Mouse (Mus musculus) limb, embryonic 11.5 days (tissue): ENCODE results near the gene Chst11. TPM values are rescaled to one million over a fixed set of nuclear protein-coding genes. Genes with fewer than 3 reads are reported as not detected.

ENCODE experiments used
- ATAC-seq: fragments of 200-750 bp; cut with Nextera tagmentation; 2 replicates; pipeline ENCODE4 v1.8.0; 2017; ENCODE audit warnings: low read depth; ENCODE audit not compliant: insufficient number of reproducible peaks, low FRiP score, low TSS enrichment
- DNase-seq: peaks from one replicate; pipeline ENCODE4 v3.0.0-alpha.2; 2015; ENCODE audit warnings: low spot score
- H3K27ac ChIP-seq: fragments of 300-500 bp; sonication (generic); replicated peaks from 2 replicates; pipeline ENCODE4 v1.5.1; 2014; ENCODE audit warnings: low read depth, mild to moderate bottlenecking, low read length
- H3K27me3 ChIP-seq: fragments of 300-500 bp; sonication (generic); 2 replicates; pipeline ENCODE4 v1.6.1; 2014; ENCODE audit warnings: mild to moderate bottlenecking, low read length, mixed read lengths; ENCODE audit not compliant: control insufficient read depth, insufficient read depth
- H3K36me3 ChIP-seq: fragments of 300-500 bp; sonication (generic); 2 replicates; pipeline ENCODE4 v1.6.1; 2014; ENCODE audit warnings: mild to moderate bottlenecking, low read length, moderate library complexity, mixed read lengths; ENCODE audit not compliant: control insufficient read depth, insufficient read depth
- H3K4me1 ChIP-seq: fragments of 300-500 bp; sonication (generic); 2 replicates; pipeline ENCODE4 v1.6.1; 2014; ENCODE audit warnings: low read length, mixed read lengths; ENCODE audit not compliant: control insufficient read depth, insufficient read depth
- H3K4me2 ChIP-seq: fragments of 300-500 bp; sonication (generic); 2 replicates; pipeline ENCODE4 v1.6.1; 2014; ENCODE audit warnings: low read depth, mild to moderate bottlenecking, moderate library complexity; ENCODE audit not compliant: severe bottlenecking
- H3K4me3 ChIP-seq: fragments of 300-500 bp; sonication (generic); 2 replicates; pipeline ENCODE4 v1.5.1; 2014; ENCODE audit warnings: low read depth, low read length
- H3K9ac ChIP-seq: fragments of 300-500 bp; sonication (generic); 2 replicates; pipeline ENCODE4 v1.6.1; 2014; ENCODE audit warnings: mild to moderate bottlenecking, low read length
- H3K9me3 ChIP-seq: fragments of 300-500 bp; sonication (generic); 2 replicates; pipeline ENCODE4 v1.6.1; 2016; ENCODE audit warnings: low read length; ENCODE audit not compliant: control insufficient read depth
- WGBS: fragments of 180-500 bp; shearing (Covaris S2); extraction: QIAGEN DNeasy Blood & Tissue Kit; methylation state at CpG from one replicate; pipeline ENCODE4 v1.1.7; 2014; 5-methylcytosine and 5-hydroxymethylcytosine counted together
- polyA plus RNA-seq: library from polyadenylated mRNA; unstranded; fragments of >200 nt; fragmentation: Nextera tagmentation; extraction: Ambion mirVana; gene quantifications from 2 replicates; pipeline ENCODE4 v1.2.1, GENCODE M21; 2014

The Chst11 gene
- polyA plus RNA-seq, 1 experiment from 2014 or later = 3.0 TPM

- ATAC-seq (no peak), DNase-seq (no peak)
- Histone ChIP-seq H3K4me2 (no peak overlapping the region), H3K36me3 (no peaks in the 10 kb centered on the region), H3K4me1 (peaks cover 21% of the 10 kb centered on the region), H3K9ac (no peak overlapping the region), H3K27ac (no peak overlapping the region), H3K4me3 (no peak overlapping the region), H3K27me3 (no peaks in the 10 kb centered on the region), H3K9me3 (no peaks in the 10 kb centered on the region)
- WGBS = 59% methylated on average over 12 of the region's 12 CpGs
These were observed 95.0 kb downstream of the Chst11 start for GRCm38 (mm10) chr10:83080275-83080741.

GRCm38 (mm10) chr10:83080930-83081329 is 95.6 kb downstream of the Chst11 start:
- no peaks in the 10 kb centered on the region for H3K36me3 ChIP-seq
- WGBS = 21% methylated on average over 10 of the region's 10 CpGs

GRCm38 (mm10) chr10:83083946-83084345 is 98.6 kb downstream of the Chst11 start:
- no peak overlapping the region for H3K4me2 ChIP-seq

More at GRCm38 (mm10) chr10:83080930-83081329, 95.6 kb downstream of the Chst11 start:
- Histone ChIP-seq H3K4me3 (no peak overlapping the region), H3K9ac (no peak overlapping the region), H3K9me3 (no peaks in the 10 kb centered on the region), H3K27ac (no peak overlapping the region), H3K4me1 (peaks cover 21% of the 10 kb centered on the region), H3K27me3 (no peaks in the 10 kb centered on the region), H3K4me2 (no peak overlapping the region)
- no peak for ATAC-seq
- DNase-seq = no peak

GRCm38 (mm10) chr10:83088318-83088717 is 103.0 kb downstream of the Chst11 start:
- ATAC-seq (peak; percentile 51; the same call in 1 of the 2 replicates), DNase-seq (no peak)
- H3K27me3 ChIP-seq = no peaks in the 10 kb centered on the region
- H3K36me3 ChIP-seq = no peaks in the 10 kb centered on the region
- peaks cover 19% of the 10 kb centered on the region for H3K4me1 ChIP-seq
- no peak overlapping the region for H3K27ac ChIP-seq
- no peak overlapping the region for H3K9ac ChIP-seq
- H3K9me3 ChIP-seq = no peaks in the 10 kb centered on the region
- H3K4me3 ChIP-seq = no peak overlapping the region
- no peak overlapping the region for H3K4me2 ChIP-seq
- 24% methylated on average over 7 of the region's 7 CpGs for WGBS

More at GRCm38 (mm10) chr10:83083946-83084345, 98.6 kb downstream of the Chst11 start:
- Histone ChIP-seq H3K9me3 (no peaks in the 10 kb centered on the region), H3K36me3 (no peaks in the 10 kb centered on the region), H3K9ac (no peak overlapping the region), H3K27me3 (no peaks in the 10 kb centered on the region), H3K27ac (no peak overlapping the region), H3K4me3 (no peak overlapping the region), H3K4me1 (peaks cover 26% of the 10 kb centered on the region)
- 55% methylated on average over 9 of the region's 9 CpGs for WGBS
- DNase-seq (no peak), ATAC-seq (no peak)

- Histone ChIP-seq H3K4me3 (no peak overlapping the region), H3K27me3 (no peaks in the 10 kb centered on the region), H3K4me2 (no peak overlapping the region), H3K4me1 (peaks cover 17% of the 10 kb centered on the region), H3K9me3 (no peaks in the 10 kb centered on the region), H3K36me3 (no peaks in the 10 kb centered on the region), H3K9ac (no peak overlapping the region), H3K27ac (no peak overlapping the region)
- ATAC-seq (no peak), DNase-seq (no peak)
- 65% methylated on average over 2 of the region's 2 CpGs for WGBS
These were observed 103.5 kb downstream of the Chst11 start for GRCm38 (mm10) chr10:83088826-83089225.

GRCm38 (mm10) chr10:83090185-83090584 is 104.9 kb downstream of the Chst11 start:
- no peak overlapping the region for H3K9ac ChIP-seq
- H3K4me3 ChIP-seq = no peak overlapping the region
- no peaks in the 10 kb centered on the region for H3K27me3 ChIP-seq
- no peak overlapping the region for H3K27ac ChIP-seq
- H3K4me2 ChIP-seq = no peak overlapping the region
- H3K36me3 ChIP-seq = no peaks in the 10 kb centered on the region
- 72% methylated on average over 8 of the region's 8 CpGs for WGBS
- H3K9me3 ChIP-seq = no peaks in the 10 kb centered on the region
- peaks cover 13% of the 10 kb centered on the region for H3K4me1 ChIP-seq
- no peak for ATAC-seq
- DNase-seq = no peak

GRCm38 (mm10) chr10:83093705-83094104 is 108.4 kb downstream of the Chst11 start:
- Histone ChIP-seq H3K9me3 (no peaks in the 10 kb centered on the region), H3K27ac (no peak overlapping the region), H3K4me3 (no peak overlapping the region), H3K4me1 (peaks cover 12% of the 10 kb centered on the region), H3K4me2 (no peak overlapping the region), H3K27me3 (no peaks in the 10 kb centered on the region), H3K9ac (no peak overlapping the region), H3K36me3 (no peaks in the 10 kb centered on the region)
- ATAC-seq = no peak
- 89% methylated on average over 6 of the region's 6 CpGs for WGBS
- no peak for DNase-seq

GRCm38 (mm10) chr10:83094248-83094647 is 109.0 kb downstream of the Chst11 start:
- Histone ChIP-seq H3K36me3 (no peaks in the 10 kb centered on the region), H3K4me3 (no peak overlapping the region), H3K4me2 (no peak overlapping the region), H3K9ac (no peak overlapping the region), H3K27ac (no peak overlapping the region), H3K9me3 (no peaks in the 10 kb centered on the region), H3K4me1 (peaks cover 15% of the 10 kb centered on the region), H3K27me3 (no peaks in the 10 kb centered on the region)
- WGBS = 82% methylated on average over 10 of the region's 10 CpGs
- ATAC-seq (no peak), DNase-seq (no peak)
